Mouse (Mus musculus) cortical plate, adult 2 months (tissue): ENCODE measurements around the gene Trak1.

Source experiments
- CTCF ChIP-seq: fragments of 200-500 bp; IDR thresholded peaks from 2 replicates; pipeline ENCODE4 v1.5.1; 2011; ENCODE audit warnings: mild to moderate bottlenecking, control low read depth, low read length; ENCODE audit not compliant: insufficient read depth; ENCODE audit errors: extremely low read depth
- POLR2A ChIP-seq: fragments of 200-500 bp; IDR thresholded peaks from 2 replicates; pipeline ENCODE4 v1.6.1; 2011; ENCODE audit warnings: mild to moderate bottlenecking, low read length, control low read depth; ENCODE audit not compliant: insufficient read depth; ENCODE audit errors: extremely low read depth

DNA sequence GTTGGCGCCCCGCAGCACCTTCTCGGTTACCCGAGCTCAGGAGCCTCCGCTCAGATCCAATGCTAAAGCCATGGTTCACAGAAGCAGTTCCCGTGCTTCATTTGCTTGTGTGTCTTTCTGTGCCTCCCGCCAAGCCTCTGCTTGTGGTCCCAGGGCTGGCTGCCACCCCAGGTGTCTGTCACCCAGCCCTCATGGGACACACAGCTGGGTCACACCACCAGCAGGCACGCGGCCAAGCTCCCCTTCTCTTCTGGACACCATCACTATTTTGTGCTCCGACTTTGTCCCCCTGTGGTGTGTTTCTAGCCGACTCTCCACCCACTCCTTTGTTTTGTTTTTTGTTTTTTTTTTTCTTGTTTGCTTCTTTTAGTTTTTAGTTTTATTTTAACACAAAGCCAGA lies 170.2 kb downstream of the Trak1 start:
- TF ChIP-seq CTCF (no peak), POLR2A (no peak)
